Mouse (Mus musculus) liver, postnatal 0 days (tissue): ENCODE results near the gene Rbm14.

Source experiments
- CTCF ChIP-seq: sonication (generic); IDR thresholded peaks from 2 replicates; pipeline ENCODE4 v1.5.1; 2016; ENCODE audit warnings: antibody characterized with exemption, low read depth
- EP300 ChIP-seq: IDR thresholded peaks from 2 replicates; pipeline ENCODE4 v1.6.1; 2016; ENCODE audit warnings: antibody characterized with exemption, low read depth, mild to moderate bottlenecking

DNA sequence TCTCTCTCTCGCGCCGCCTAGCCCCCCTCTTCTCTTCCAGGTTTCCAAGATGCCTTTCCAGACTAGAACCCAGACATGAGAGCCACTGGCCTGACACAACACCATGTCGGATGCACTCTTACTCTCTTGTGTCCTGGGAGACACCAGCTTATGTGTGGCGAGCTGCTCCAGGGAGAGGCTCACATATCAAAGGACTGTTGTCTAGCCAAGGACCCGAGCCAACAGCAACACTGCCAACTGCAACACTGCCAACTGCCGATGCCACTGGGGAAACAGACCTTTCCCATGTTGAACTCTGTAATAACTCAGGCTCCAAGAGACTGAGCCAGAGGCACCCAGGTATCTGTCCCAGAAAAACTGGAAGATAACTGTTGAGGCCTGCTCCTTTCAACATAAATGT is 17.7 kb upstream of the Rbm14 start:
- no peak for TF ChIP-seq CTCF
- TF ChIP-seq EP300 = no peak
